Mouse (Mus musculus): ENCODE results near the gene Gpr85.

DNA sequence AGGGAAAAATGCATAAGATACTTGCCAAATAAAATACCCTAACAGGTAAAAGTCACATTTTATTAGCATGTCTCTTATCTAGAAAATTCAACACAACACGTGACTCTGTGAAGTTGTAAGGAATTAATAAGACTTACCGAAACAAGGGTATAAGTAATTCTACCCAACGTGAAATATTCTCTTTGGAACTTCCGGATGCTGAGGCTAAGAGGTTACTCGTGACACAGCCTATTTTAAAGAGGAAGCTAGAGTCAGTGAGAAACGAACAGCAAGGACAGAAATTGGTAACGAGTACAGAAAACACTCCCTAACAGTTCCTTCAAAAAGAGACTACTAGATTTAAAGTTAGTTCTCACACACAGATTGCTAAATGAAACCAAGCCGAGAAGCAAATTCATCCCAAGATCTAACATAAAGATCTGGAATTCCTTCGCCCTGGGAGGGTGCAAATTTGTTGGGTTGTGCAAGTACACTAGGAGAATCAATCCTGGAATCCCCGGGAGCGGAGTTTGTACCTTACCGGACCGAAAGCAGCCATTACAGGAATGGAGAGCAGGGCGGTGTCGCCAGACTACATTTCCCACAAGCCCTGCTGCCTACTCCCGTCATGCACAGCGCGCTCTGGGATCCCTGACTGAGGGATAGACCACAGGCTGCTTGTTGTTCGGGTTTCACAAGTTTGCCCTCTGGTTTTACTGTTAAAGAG lies 31.3 kb upstream of the Gpr85 start, which contains the start of gene 2610001J05Rik:
- TF ChIP-seq CTCF (IDR thresholded peaks at IDR 0.05; ENCODE audit: low read depth) (no peak; the same call in 1 of the 2 replicates), EP300 (optimal IDR thresholded peaks at IDR 0.05) (no peak)

Measured in stomach, postnatal 0 days (tissue).